Mouse (Mus musculus) kidney, postnatal 0 days (tissue): ENCODE measurements around the gene Ppp1r9a. TPM values are rescaled to one million over a fixed set of nuclear protein-coding genes. Genes with fewer than 3 reads are reported as not detected.

Experiments used
- ATAC-seq: fragments of 200-750 bp; cut with Nextera tagmentation; replicated peaks from 2 replicates; pipeline ENCODE4 v1.8.0; 2017; ENCODE audit warnings: low read depth, moderate number of reproducible peaks, moderate TSS enrichment, moderate library complexity; ENCODE audit not compliant: low FRiP score
- DNase-seq: peaks from one replicate; pipeline ENCODE4 v3.0.0-alpha.2; 2016; ENCODE audit warnings: low spot score
- H3K27ac ChIP-seq: fragments of 300-500 bp; sonication (generic); 2 replicates; pipeline ENCODE4 v1.5.1; 2014; ENCODE audit warnings: mild to moderate bottlenecking
- H3K27me3 ChIP-seq: fragments of 300-500 bp; sonication (generic); 2 replicates; pipeline ENCODE4 v1.6.1; 2014; ENCODE audit warnings: low read length, mixed read lengths; ENCODE audit not compliant: insufficient read depth
- H3K36me3 ChIP-seq: fragments of 300-500 bp; sonication (generic); 2 replicates; pipeline ENCODE4 v1.6.1; 2014; ENCODE audit warnings: low read length, mixed read lengths; ENCODE audit not compliant: insufficient read depth
- H3K4me1 ChIP-seq: fragments of 300-500 bp; sonication (generic); replicated peaks from 2 replicates; pipeline ENCODE4 v1.6.1; 2014; ENCODE audit warnings: antibody characterized with exemption, low read length, mixed read lengths; ENCODE audit not compliant: insufficient read depth
- H3K4me2 ChIP-seq: fragments of 300-500 bp; sonication (generic); 2 replicates; pipeline ENCODE4 v1.6.1; 2014; ENCODE audit warnings: mild to moderate bottlenecking, low read length, moderate library complexity, mixed read lengths
- H3K4me3 ChIP-seq: fragments of 300-500 bp; sonication (generic); replicated peaks from 2 replicates; pipeline ENCODE4 v1.5.1; 2014; ENCODE audit warnings: low read depth, low read length
- H3K9ac ChIP-seq: fragments of 300-500 bp; sonication (generic); 2 replicates; pipeline ENCODE4 v1.6.1; 2014; ENCODE audit warnings: low read depth, low read length
- H3K9me3 ChIP-seq: fragments of 300-500 bp; sonication (generic); replicated peaks from 2 replicates; pipeline ENCODE4 v1.6.1; 2016; ENCODE audit warnings: low read length, inconsistent platforms, mixed read lengths
- CTCF ChIP-seq: IDR thresholded peaks from 2 replicates; pipeline ENCODE4 v1.5.1; 2016; ENCODE audit warnings: antibody characterized with exemption, low read depth, mild to moderate bottlenecking, moderate library complexity
- WGBS: fragments of 180-500 bp; shearing (Covaris S2); extraction: QIAGEN DNeasy Blood & Tissue Kit; methylation state at CpG from one replicate; pipeline ENCODE4 v1.1.7; 2014; 5-methylcytosine and 5-hydroxymethylcytosine counted together
- polyA plus RNA-seq: library from polyadenylated mRNA; unstranded; fragments of >200 nt; fragmentation: Nextera tagmentation; extraction: Ambion mirVana; gene quantifications from 2 replicates; pipeline ENCODE4 v1.2.1, GENCODE M21; 2015

Ppp1r9a gene
- polyA plus RNA-seq, 1 experiment from 2014 or later, result 8.2 TPM

GRCm38 (mm10) chr6:5074736-5075135 lies 172.0 kb downstream of the Ppp1r9a start:
- H3K9ac ChIP-seq, result no peak overlapping the region
- H3K9me3 ChIP-seq, result no peaks in the 10 kb centered on the region
- WGBS, result 86% methylated on average over 3 of the region's 3 CpGs
- no peaks in the 10 kb centered on the region for H3K4me1 ChIP-seq
- H3K27me3 ChIP-seq, result no peaks in the 10 kb centered on the region
- no peak overlapping the region for H3K4me3 ChIP-seq
- no peak for TF ChIP-seq CTCF
- no peak overlapping the region for H3K4me2 ChIP-seq
- no peaks in the 10 kb centered on the region for H3K36me3 ChIP-seq
- H3K27ac ChIP-seq, result no peak overlapping the region
- DNase-seq, result no peak
- no peak for ATAC-seq

GRCm38 (mm10) chr6:5075680-5076079 lies 173.0 kb downstream of the Ppp1r9a start:
- Histone ChIP-seq H3K4me2 (no peak overlapping the region), H3K27ac (no peak overlapping the region), H3K4me1 (no peaks in the 10 kb centered on the region), H3K27me3 (no peaks in the 10 kb centered on the region), H3K36me3 (no peaks in the 10 kb centered on the region), H3K9me3 (no peaks in the 10 kb centered on the region), H3K9ac (no peak overlapping the region), H3K4me3 (no peak overlapping the region)
- DNase-seq (no peak), ATAC-seq (no peak)
- no peak for TF ChIP-seq CTCF
- WGBS, result 91% methylated on average over 7 of the region's 7 CpGs

GRCm38 (mm10) chr6:5078009-5078408 lies 175.3 kb downstream of the Ppp1r9a start:
- no peak for TF ChIP-seq CTCF
- H3K4me3 ChIP-seq, result no peak overlapping the region
- H3K27me3 ChIP-seq, result no peaks in the 10 kb centered on the region
- H3K9ac ChIP-seq, result no peak overlapping the region
- 80% methylated on average over 2 of the region's 2 CpGs for WGBS
- no peaks in the 10 kb centered on the region for H3K9me3 ChIP-seq
- no peak for ATAC-seq
- no peaks in the 10 kb centered on the region for H3K36me3 ChIP-seq
- H3K4me2 ChIP-seq, result no peak overlapping the region
- H3K27ac ChIP-seq, result no peak overlapping the region
- no peak for DNase-seq
- no peaks in the 10 kb centered on the region for H3K4me1 ChIP-seq

GRCm38 (mm10) chr6:5079108-5079507 lies 176.4 kb downstream of the Ppp1r9a start:
- no peak overlapping the region for H3K4me3 ChIP-seq
- H3K27ac ChIP-seq, result no peak overlapping the region
- H3K27me3 ChIP-seq, result no peaks in the 10 kb centered on the region
- no peaks in the 10 kb centered on the region for H3K4me1 ChIP-seq
- 88% methylated on average over 1 of the region's 1 CpGs for WGBS
- no peak overlapping the region for H3K4me2 ChIP-seq
- H3K36me3 ChIP-seq, result no peaks in the 10 kb centered on the region
- no peaks in the 10 kb centered on the region for H3K9me3 ChIP-seq
- no peak for TF ChIP-seq CTCF
- ATAC-seq (no peak), DNase-seq (no peak)
- H3K9ac ChIP-seq, result no peak overlapping the region

GRCm38 (mm10) chr6:5080094-5080493 lies 177.4 kb downstream of the Ppp1r9a start:
- no peak overlapping the region for H3K4me3 ChIP-seq
- 92% methylated on average over 5 of the region's 5 CpGs for WGBS

GRCm38 (mm10) chr6:5080496-5080895 lies 177.8 kb downstream of the Ppp1r9a start:
- H3K4me3 ChIP-seq, result no peak overlapping the region
- H3K27ac ChIP-seq, result no peak overlapping the region
- H3K9ac ChIP-seq, result no peak overlapping the region
- WGBS, result 78% methylated on average over 5 of the region's 5 CpGs
- no peaks in the 10 kb centered on the region for H3K27me3 ChIP-seq
- DNase-seq (no peak), ATAC-seq (no peak)
- no peak for TF ChIP-seq CTCF
- no peak overlapping the region for H3K4me2 ChIP-seq
- no peaks in the 10 kb centered on the region for H3K36me3 ChIP-seq
- H3K9me3 ChIP-seq, result no peaks in the 10 kb centered on the region
- H3K4me1 ChIP-seq, result no peaks in the 10 kb centered on the region

More at GRCm38 (mm10) chr6:5080094-5080493, 177.4 kb downstream of the Ppp1r9a start:
- Histone ChIP-seq H3K4me1 (no peaks in the 10 kb centered on the region), H3K27ac (no peak overlapping the region), H3K9ac (no peak overlapping the region), H3K9me3 (no peaks in the 10 kb centered on the region), H3K27me3 (no peaks in the 10 kb centered on the region), H3K36me3 (no peaks in the 10 kb centered on the region), H3K4me2 (no peak overlapping the region)
- no peak for TF ChIP-seq CTCF
- no peak for ATAC-seq
- DNase-seq, result no peak

GRCm38 (mm10) chr6:5081099-5081498 lies 178.4 kb downstream of the Ppp1r9a start:
- H3K4me1 ChIP-seq, result no peaks in the 10 kb centered on the region
- H3K27me3 ChIP-seq, result no peaks in the 10 kb centered on the region
- no peak overlapping the region for H3K4me3 ChIP-seq
- H3K27ac ChIP-seq, result no peak overlapping the region
- no peaks in the 10 kb centered on the region for H3K9me3 ChIP-seq
- WGBS, result 45% methylated on average over 8 of the region's 8 CpGs
- H3K4me2 ChIP-seq, result no peak overlapping the region
- no peak for ATAC-seq
- H3K9ac ChIP-seq, result no peak overlapping the region
- DNase-seq, result no peak
- TF ChIP-seq CTCF, result no peak
- H3K36me3 ChIP-seq, result no peaks in the 10 kb centered on the region
